Comparison of ENCODE assay signal across 22 mouse cellular contexts in genomic region chr10:36936271-36936670, GRCm38 (mm10). TPM values are rescaled to one million over a fixed set of nuclear protein-coding genes. Genes with fewer than 3 reads are reported as not detected.
A peak's percentile ranks its signal among the peaks of the same experiment; 100 is the strongest.
DNase-seq lines count a peak whose midpoint lies in the region; ATAC-seq and TF ChIP-seq lines count a peak whose summit lies in the region.
"Had no signal": no experiment of that assay in that cellular context is flagged by ENCODE, and none has a peak within 500 bp of the region (broad histone marks: within the 10 kb centered on the region; RNA-seq: fewer than 3 reads in every experiment).

No protein-coding gene starts in this region.

- TF ChIP-seq POLR2A in ES-Bruce4 (IDR thresholded peaks at IDR 0.05; ENCODE audit: insufficient read depth, low read length), result no peak

- no peak for TF ChIP-seq EP300 in ES-Bruce4 (IDR thresholded peaks at IDR 0.05; ENCODE audit: insufficient read depth, low read depth, low read length)

- peaks cover 3% of the 10 kb centered on the region for H3K9me3 ChIP-seq in ES-Bruce4 (replicated peaks; ENCODE audit: control insufficient read depth, insufficient read depth, low read length, poor library complexity, severe bottlenecking)
- H3K9me3 ChIP-seq in forebrain, embryonic 15.5 days, result no peaks in the 10 kb centered on the region
- H3K9me3 ChIP-seq: embryonic facial prominence, embryonic 13.5 days; forebrain, embryonic 13.5 days; heart, embryonic 10.5 days; hindbrain, embryonic 13.5 days had no signal

- H3K27me3 ChIP-seq in ES-Bruce4 (ENCODE audit: control insufficient read depth, insufficient read depth, low read length, poor library complexity, severe bottlenecking), result no peaks in the 10 kb centered on the region
- no peaks in the 10 kb centered on the region for H3K27me3 ChIP-seq in forebrain, embryonic 15.5 days
- H3K27me3 ChIP-seq: embryonic facial prominence, embryonic 13.5 days; forebrain, embryonic 13.5 days; hindbrain, embryonic 13.5 days; Patski had no signal

- H3K4me1 ChIP-seq in ES-Bruce4 (ENCODE audit: control insufficient read depth, insufficient read depth, low read length), result peaks cover 6% of the 10 kb centered on the region
- H3K4me1 ChIP-seq in forebrain, embryonic 15.5 days, result no peaks in the 10 kb centered on the region
- H3K4me1 ChIP-seq: embryonic facial prominence, embryonic 13.5 days; forebrain, embryonic 13.5 days; heart, embryonic 10.5 days; hindbrain, embryonic 13.5 days had no signal

- DNase-seq in CD4-positive, CD25-positive, alpha-beta regulatory T cell, adult 2 months (ENCODE audit: low read depth, low spot score), result peak; percentile 42
- DNase-seq in R1 (ENCODE audit: low read depth, low spot score), result peak; percentile 78
- DNase-seq in lung, postnatal 4 days, result no peak
- DNase-seq in lung, postnatal 10 days, result no peak
- DNase-seq: adrenal gland, postnatal 10 days; cerebellum, adult 11 months; cerebellum, adult 8-10 months; cerebellum, postnatal 14 days; embryo, embryonic 11 days; gastrocnemius, postnatal 10 days; heart, adult 18-20 months; heart, postnatal 10 days; kidney, adult 2 months had no signal

- peak overlapping the region; percentile 26; the same call in 1 of the 2 replicates for H3K27ac ChIP-seq in ES-Bruce4 (ENCODE audit: insufficient read depth, low read length)
- no peak overlapping the region for H3K27ac ChIP-seq in forebrain, embryonic 15.5 days (replicated peaks)
- H3K27ac ChIP-seq: embryonic facial prominence, embryonic 13.5 days; forebrain, embryonic 13.5 days; heart, embryonic 10.5 days; hindbrain, embryonic 13.5 days; hindbrain, postnatal 0 days had no signal

- no peaks in the 10 kb centered on the region for H3K36me3 ChIP-seq in ES-Bruce4 (ENCODE audit: control insufficient read depth, insufficient read depth, low read length, poor library complexity, severe bottlenecking)
- H3K36me3 ChIP-seq in forebrain, embryonic 15.5 days, result no peaks in the 10 kb centered on the region
- H3K36me3 ChIP-seq: embryonic facial prominence, embryonic 13.5 days; heart, embryonic 10.5 days; hindbrain, embryonic 13.5 days had no signal

- ATAC-seq in forebrain, embryonic 15.5 days (replicated peaks), result no peak
- ATAC-seq: forebrain, embryonic 13.5 days; hindbrain, postnatal 0 days; intestine, embryonic 16.5 days; Patski had no signal

- 65% methylated on average over 2 of the region's 2 CpGs for WGBS in forebrain, embryonic 15.5 days

- H3K9ac ChIP-seq in ES-Bruce4 (ENCODE audit: low read depth, poor library complexity, severe bottlenecking), result no peak overlapping the region
- H3K9ac ChIP-seq in forebrain, embryonic 15.5 days (replicated peaks), result no peak overlapping the region
- H3K9ac ChIP-seq: embryonic facial prominence, embryonic 13.5 days; forebrain, embryonic 13.5 days; hindbrain, embryonic 13.5 days had no signal

- H3K4me2 ChIP-seq in forebrain, embryonic 15.5 days (replicated peaks), result no peak overlapping the region
- H3K4me2 ChIP-seq: embryonic facial prominence, embryonic 13.5 days; forebrain, embryonic 13.5 days; hindbrain, embryonic 13.5 days had no signal

- TF ChIP-seq CTCF in ES-Bruce4 (IDR thresholded peaks at IDR 0.05; ENCODE audit: low read depth, low read length), result no peak

- no peak overlapping the region for H3K4me3 ChIP-seq in ES-Bruce4 (ENCODE audit: low read depth, low read length)
- no peak overlapping the region for H3K4me3 ChIP-seq in forebrain, embryonic 15.5 days
- H3K4me3 ChIP-seq: embryonic facial prominence, embryonic 13.5 days; forebrain, embryonic 13.5 days; heart, embryonic 10.5 days; hindbrain, embryonic 13.5 days had no signal

RNA-seq across cellular contexts. Expression of gene Hdac2, which starts 38.1 kb away (rescaled TPM):
- polyA plus RNA-seq in ES-Bruce4 (2011; ENCODE audit: insufficient read depth, insufficient read length, low read depth, missing spikeins), result 148 and 164 TPM in 2 replicates
- polyA plus RNA-seq in forebrain, embryonic 15.5 days (2015; fragmentation: Nextera tagmentation; extraction: Ambion mirVana), result 427 and 445 TPM in 2 replicates

Comparison
In these comparisons a context has a peak if more than half of its experiments do, and no peak if none do; other contexts are left out.
1. DNase-seq: peak in CD4-positive, CD25-positive, alpha-beta regulatory T cell, adult 2 months (single experiment) and R1 (single experiment); none in lung, postnatal 4 days (0 of 2) and lung, postnatal 10 days (single experiment).